Mouse (Mus musculus): ENCODE measurements around the gene Cyp2s1.

DNA sequence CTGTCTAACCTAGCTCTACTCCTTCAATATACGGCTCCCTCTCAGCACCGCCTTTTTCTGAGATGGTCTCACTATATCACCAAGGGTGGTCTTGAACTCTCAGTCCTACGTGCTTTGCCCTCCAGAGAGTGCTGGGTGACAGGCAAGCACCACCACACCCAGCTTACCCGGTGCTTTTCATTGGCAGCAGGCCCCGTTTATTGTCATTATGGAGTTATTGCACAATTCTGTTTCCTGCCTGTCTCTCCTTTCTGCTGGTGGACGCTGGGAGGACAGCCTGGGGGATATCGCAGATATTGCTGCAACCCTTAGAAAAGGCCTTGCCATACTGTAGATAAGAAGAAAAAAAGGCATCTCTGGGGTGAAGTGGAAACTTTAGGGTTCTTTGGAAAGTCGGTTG lies 26.1 kb downstream of the Cyp2s1 start:
- no peak for TF ChIP-seq POLR2A (IDR thresholded peaks at IDR 0.05; ENCODE audit: low read depth, low read length)
- no peak for TF ChIP-seq CTCF (conservative IDR thresholded peaks at IDR 0.05 in 1 of 2, IDR thresholded peaks at IDR 0.05 in 1 of 2; ENCODE audit: low read depth in 2 of 2, low read length in 2 of 2)
- no peak for TF ChIP-seq EP300 (IDR thresholded peaks at IDR 0.05; ENCODE audit: low read length)
- TF ChIP-seq JUND (conservative IDR thresholded peaks at IDR 0.05; ENCODE audit: low read depth, low read length): no peak
